Mouse (Mus musculus) neural tube, embryonic 12.5 days (tissue): ENCODE results near the gene Cdk8. TPM values are rescaled to one million over a fixed set of nuclear protein-coding genes. Genes with fewer than 3 reads are reported as not detected.

Experiments used
- ATAC-seq: fragments of 200-750 bp; cut with Nextera tagmentation; 2 replicates; pipeline ENCODE4 v1.8.0; 2017; ENCODE audit warnings: low read depth, mild to moderate bottlenecking, moderate TSS enrichment, moderate library complexity; ENCODE audit not compliant: low FRiP score
- H3K27ac ChIP-seq: fragments of 300-500 bp; sonication (generic); 2 replicates; pipeline ENCODE4 v1.5.1; 2016
- H3K27me3 ChIP-seq: fragments of 300-500 bp; sonication (generic); replicated peaks from 2 replicates; pipeline ENCODE4 v1.6.1; 2016; ENCODE audit warnings: mild to moderate bottlenecking
- H3K36me3 ChIP-seq: fragments of 300-500 bp; sonication (generic); 2 replicates; pipeline ENCODE4 v1.6.1; 2016; ENCODE audit warnings: mild to moderate bottlenecking
- H3K4me1 ChIP-seq: fragments of 300-500 bp; sonication (generic); 2 replicates; pipeline ENCODE4 v1.6.1; 2016
- H3K4me2 ChIP-seq: fragments of 300-500 bp; sonication (generic); replicated peaks from 2 replicates; pipeline ENCODE4 v1.6.1; 2016; ENCODE audit warnings: mild to moderate bottlenecking
- H3K4me3 ChIP-seq: fragments of 300-500 bp; sonication (generic); 2 replicates; pipeline ENCODE4 v1.5.1; 2016
- H3K9ac ChIP-seq: fragments of 300-500 bp; sonication (generic); 2 replicates; pipeline ENCODE4 v1.6.1; 2016; ENCODE audit warnings: mild to moderate bottlenecking
- H3K9me3 ChIP-seq: fragments of 300-500 bp; sonication (generic); 2 replicates; pipeline ENCODE4 v1.6.1; 2016; ENCODE audit warnings: mild to moderate bottlenecking
- WGBS: fragments of 180-500 bp; shearing (Covaris S2); methylation state at CpG from one replicate; pipeline ENCODE4 v1.1.7; 2016; 5-methylcytosine and 5-hydroxymethylcytosine counted together
- polyA plus RNA-seq: library from polyadenylated mRNA; unstranded; fragments of >200 nt; fragmentation: Nextera tagmentation; extraction: Ambion mirVana; gene quantifications from 2 replicates; pipeline ENCODE4 v1.2.1, GENCODE M21; 2016

The Cdk8 gene
- polyA plus RNA-seq, 1 experiment from 2014 or later, result 31.8 TPM

GRCm38 (mm10) chr5:146205537-146205936, 25.5 kb upstream of the Cdk8 start:
- no peak for ATAC-seq
- Histone ChIP-seq H3K27me3 (no peaks in the 10 kb centered on the region), H3K4me3 (no peak overlapping the region), H3K4me2 (no peak overlapping the region), H3K9me3 (peaks cover 5% of the 10 kb centered on the region; the same call in 1 of the 2 replicates), H3K4me1 (no peaks in the 10 kb centered on the region), H3K36me3 (peaks cover 79% of the 10 kb centered on the region), H3K27ac (no peak overlapping the region), H3K9ac (no peak overlapping the region)
- WGBS, result 96% methylated on average over 5 of the region's 5 CpGs

- no peaks in the 10 kb centered on the region for H3K27me3 ChIP-seq
- peak overlapping the region; percentile 43 for H3K9ac ChIP-seq
- ATAC-seq, result peak; percentile 62
- H3K9me3 ChIP-seq, result no peaks in the 10 kb centered on the region
- H3K4me3 ChIP-seq, result peak overlapping the region; percentile 70
- H3K27ac ChIP-seq, result no peak overlapping the region
- H3K4me2 ChIP-seq, result peak overlapping the region; percentile 64
- H3K4me1 ChIP-seq, result peaks cover 5% of the 10 kb centered on the region; the same call in 1 of the 2 replicates
- 10% methylated on average over 13 of the region's 13 CpGs for WGBS
- H3K36me3 ChIP-seq, result peaks cover 24% of the 10 kb centered on the region
Measured at GRCm38 (mm10) chr5:146220501-146220878, 10.5 kb upstream of the Cdk8 start.

GRCm38 (mm10) chr5:146220879-146221714, 9.9 kb upstream of the Cdk8 start, which contains the start of gene Rnf6:
Rnf6 (minus strand) TSS chr5:146221555.
- peak; percentile 99 for ATAC-seq
- Histone ChIP-seq H3K4me1 (peaks cover 5% of the 10 kb centered on the region; the same call in 1 of the 2 replicates), H3K36me3 (peaks cover 18% of the 10 kb centered on the region), H3K27ac (peak within 1 kb of the TSS; percentile 94), H3K27me3 (no peaks in the 10 kb centered on the region), H3K9ac (peak within 1 kb of the TSS; percentile 79), H3K4me3 (peak within 1 kb of the TSS; percentile 70), H3K4me2 (peak within 1 kb of the TSS; percentile 64), H3K9me3 (no peaks in the 10 kb centered on the region)
- WGBS, result under 1% methylated on average over 67 of the region's 67 CpGs

- H3K27me3 ChIP-seq, result no peaks in the 10 kb centered on the region
- H3K9me3 ChIP-seq, result no peaks in the 10 kb centered on the region
- peaks cover 5% of the 10 kb centered on the region; the same call in 1 of the 2 replicates for H3K4me1 ChIP-seq
- H3K36me3 ChIP-seq, result peaks cover 15% of the 10 kb centered on the region
- H3K4me2 ChIP-seq, result peak overlapping the region; percentile 64
- H3K9ac ChIP-seq, result peak overlapping the region; percentile 79
- H3K27ac ChIP-seq, result peak overlapping the region; percentile 94; the same call in 1 of the 2 replicates
- ATAC-seq, result no peak
- peak overlapping the region; percentile 70 for H3K4me3 ChIP-seq
- 36% methylated on average over 6 of the region's 6 CpGs for WGBS
Measured at GRCm38 (mm10) chr5:146221722-146222121, 9.3 kb upstream of the Cdk8 start.

GRCm38 (mm10) chr5:146223786-146224185, 7.2 kb upstream of the Cdk8 start:
- Histone ChIP-seq H3K4me3 (no peak overlapping the region), H3K9me3 (no peaks in the 10 kb centered on the region), H3K36me3 (no peaks in the 10 kb centered on the region; the same call in 1 of the 2 replicates), H3K4me2 (no peak overlapping the region), H3K4me1 (peaks cover 5% of the 10 kb centered on the region; the same call in 1 of the 2 replicates), H3K27me3 (no peaks in the 10 kb centered on the region), H3K27ac (no peak overlapping the region), H3K9ac (no peak overlapping the region)
- no peak for ATAC-seq
- 81% methylated on average over 5 of the region's 5 CpGs for WGBS

GRCm38 (mm10) chr5:146227496-146227895, 3.5 kb upstream of the Cdk8 start:
- H3K4me3 ChIP-seq, result no peak overlapping the region
- H3K9ac ChIP-seq, result no peak overlapping the region
- no peak overlapping the region for H3K4me2 ChIP-seq
- H3K9me3 ChIP-seq, result no peaks in the 10 kb centered on the region
- H3K27ac ChIP-seq, result no peak overlapping the region
- H3K4me1 ChIP-seq, result peaks cover 5% of the 10 kb centered on the region; the same call in 1 of the 2 replicates
- 83% methylated on average over 8 of the region's 8 CpGs for WGBS
- no peaks in the 10 kb centered on the region for H3K27me3 ChIP-seq
- ATAC-seq, result no peak
- H3K36me3 ChIP-seq, result no peaks in the 10 kb centered on the region

GRCm38 (mm10) chr5:146229869-146230650, 970 bp upstream of the Cdk8 start:
- H3K27me3 ChIP-seq, result no peaks in the 10 kb centered on the region
- no peaks in the 10 kb centered on the region for H3K9me3 ChIP-seq
- no peak overlapping the region for H3K27ac ChIP-seq
- peak overlapping the region; percentile 76 for H3K4me2 ChIP-seq
- peaks cover 14% of the 10 kb centered on the region for H3K4me1 ChIP-seq
- no peaks in the 10 kb centered on the region for H3K36me3 ChIP-seq
- ATAC-seq, result no peak
- peak overlapping the region; percentile 96 for H3K4me3 ChIP-seq
- 59% methylated on average over 17 of the region's 17 CpGs for WGBS
- peak overlapping the region; percentile 95 for H3K9ac ChIP-seq

- peaks cover 14% of the 10 kb centered on the region for H3K4me1 ChIP-seq
- no peaks in the 10 kb centered on the region for H3K36me3 ChIP-seq
- peak overlapping the region; percentile 76 for H3K4me2 ChIP-seq
- under 1% methylated on average over 19 of the region's 19 CpGs for WGBS
- peak overlapping the region; percentile 96 for H3K4me3 ChIP-seq
- no peaks in the 10 kb centered on the region for H3K27me3 ChIP-seq
- peak; percentile 46; the same call in 1 of the 2 replicates for ATAC-seq
- no peaks in the 10 kb centered on the region for H3K9me3 ChIP-seq
- peak overlapping the region; percentile 95 for H3K9ac ChIP-seq
- H3K27ac ChIP-seq, result peak overlapping the region; percentile 91; the same call in 1 of the 2 replicates
Measured at GRCm38 (mm10) chr5:146231655-146231996, 596 bp downstream of the Cdk8 start.

- peak overlapping the region; percentile 96 for H3K4me3 ChIP-seq
- H3K27ac ChIP-seq, result no peak overlapping the region
- no peaks in the 10 kb centered on the region; the same call in 1 of the 2 replicates for H3K36me3 ChIP-seq
- no peaks in the 10 kb centered on the region for H3K27me3 ChIP-seq
- 43% methylated on average over 6 of the region's 6 CpGs for WGBS
- no peaks in the 10 kb centered on the region for H3K9me3 ChIP-seq
- peaks cover 14% of the 10 kb centered on the region for H3K4me1 ChIP-seq
- ATAC-seq, result no peak
- peak overlapping the region; percentile 76 for H3K4me2 ChIP-seq
- H3K9ac ChIP-seq, result peak overlapping the region; percentile 95
Measured at GRCm38 (mm10) chr5:146232056-146232675, 1.1 kb downstream of the Cdk8 start.

GRCm38 (mm10) chr5:146232816-146233215, 1.8 kb downstream of the Cdk8 start:
- no peaks in the 10 kb centered on the region for H3K27me3 ChIP-seq
- H3K36me3 ChIP-seq, result no peaks in the 10 kb centered on the region; the same call in 1 of the 2 replicates
- no peak for ATAC-seq
- H3K9me3 ChIP-seq, result no peaks in the 10 kb centered on the region
- H3K4me1 ChIP-seq, result peaks cover 14% of the 10 kb centered on the region
- 77% methylated on average over 11 of the region's 11 CpGs for WGBS
- H3K27ac ChIP-seq, result no peak overlapping the region
- H3K4me2 ChIP-seq, result peak overlapping the region; percentile 76
- H3K9ac ChIP-seq, result no peak overlapping the region
- H3K4me3 ChIP-seq, result no peak overlapping the region

GRCm38 (mm10) chr5:146234336-146234735, 3.3 kb downstream of the Cdk8 start:
- no peaks in the 10 kb centered on the region for H3K9me3 ChIP-seq
- H3K4me2 ChIP-seq, result no peak overlapping the region
- H3K27ac ChIP-seq, result no peak overlapping the region
- peaks cover 14% of the 10 kb centered on the region for H3K4me1 ChIP-seq
- H3K9ac ChIP-seq, result no peak overlapping the region
- no peaks in the 10 kb centered on the region; the same call in 1 of the 2 replicates for H3K36me3 ChIP-seq
- no peak overlapping the region for H3K4me3 ChIP-seq
- no peak for ATAC-seq
- WGBS, result 89% methylated on average over 1 of the region's 1 CpGs
- H3K27me3 ChIP-seq, result no peaks in the 10 kb centered on the region
